Mouse (Mus musculus) gastrocnemius, postnatal 36 days (tissue): ENCODE measurements around the gene Prkg2. TPM values are rescaled to one million over a fixed set of nuclear protein-coding genes. Genes with fewer than 3 reads are reported as not detected.

Source experiments
- DNase-seq, 2 experiments: peaks; one replicate each; pipeline ENCODE4 v3.0.0; 2022
- intact Hi-C: fragments of 180-260 bp; cut with DNase I; formaldehyde crosslinking; loops from one replicate; pipeline ENCODE4 v1.15.1; 2025
- total RNA-seq, 2 experiments: library from RNA; stranded (reverse); gene quantifications; 2 replicates each; pipeline ENCODE4 v1.2.3; 2021

Prkg2 gene
- total RNA-seq, 2 experiments from 2014 or later, result 0.44 to 0.89 TPM

DNA sequence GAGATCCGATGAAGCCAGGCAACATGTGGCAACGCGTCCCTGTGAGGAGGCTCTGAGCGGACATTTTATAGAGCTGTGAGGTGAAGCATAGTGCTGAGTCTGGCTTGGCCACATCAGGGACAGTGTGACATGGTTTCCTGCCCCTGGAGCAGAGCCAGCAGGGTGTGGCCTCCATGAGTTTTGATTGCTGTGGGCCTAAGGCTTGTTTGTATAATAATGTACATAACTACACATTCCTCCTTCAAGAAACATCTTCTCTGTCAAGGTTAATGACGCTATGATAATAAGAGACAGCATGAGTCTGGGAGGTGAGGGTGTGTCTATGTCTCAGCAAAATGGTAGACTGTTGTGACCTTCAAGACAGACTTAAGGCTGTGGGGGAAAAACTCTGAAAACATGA, 118.4 kb downstream of the Prkg2 start:
- intact Hi-C loops, result no loop called here
- DNase-seq, result no peak

DNA sequence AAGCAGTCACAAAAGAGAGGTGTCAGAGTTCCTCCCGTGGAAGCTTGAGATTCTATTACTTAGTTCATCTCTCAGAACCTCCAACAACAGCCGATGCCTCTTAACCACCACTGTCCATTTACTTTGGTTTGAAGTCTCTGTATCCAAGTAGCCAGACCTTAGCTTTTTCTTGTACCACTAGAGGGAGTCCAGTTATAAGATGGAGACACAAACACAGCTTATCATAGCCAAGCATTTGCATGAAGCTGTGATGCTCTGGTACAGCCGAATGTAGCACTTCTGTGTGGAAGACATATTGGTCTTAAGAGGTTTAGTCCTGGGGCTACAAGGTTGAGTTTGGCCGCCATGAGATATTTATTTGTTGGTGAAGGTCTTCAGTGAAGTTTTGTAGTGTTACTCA, 134.8 kb downstream of the Prkg2 start:
- intact Hi-C loops, result loop anchor here (10.0 kb wide), 1 partner anchor 252 kb away; no protein-coding TSS in a partner anchor
- DNase-seq, result no peak

DNA sequence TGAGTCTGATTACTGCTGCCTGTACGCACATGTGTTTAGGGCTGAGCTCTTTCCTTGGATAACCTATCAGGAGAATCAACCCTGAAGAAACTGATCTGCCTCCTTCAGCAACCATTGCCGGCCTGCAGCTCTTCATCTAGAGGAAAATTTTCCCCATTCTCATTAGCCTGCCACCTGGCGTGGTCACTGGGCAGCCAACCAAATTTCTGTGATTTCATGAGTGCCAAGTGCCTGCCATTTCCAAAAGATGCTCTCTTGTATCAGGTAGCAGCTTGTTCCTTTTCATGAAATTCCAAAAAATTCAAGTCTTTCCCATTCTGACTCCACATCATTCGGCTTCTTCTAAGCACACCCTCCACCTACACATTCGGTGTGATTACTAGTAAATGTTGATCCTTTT, 136.2 kb downstream of the Prkg2 start:
- intact Hi-C loops, result loop anchor here (10.0 kb wide), 1 partner anchor 254 kb away; no protein-coding TSS in a partner anchor
- no peak for DNase-seq

DNA sequence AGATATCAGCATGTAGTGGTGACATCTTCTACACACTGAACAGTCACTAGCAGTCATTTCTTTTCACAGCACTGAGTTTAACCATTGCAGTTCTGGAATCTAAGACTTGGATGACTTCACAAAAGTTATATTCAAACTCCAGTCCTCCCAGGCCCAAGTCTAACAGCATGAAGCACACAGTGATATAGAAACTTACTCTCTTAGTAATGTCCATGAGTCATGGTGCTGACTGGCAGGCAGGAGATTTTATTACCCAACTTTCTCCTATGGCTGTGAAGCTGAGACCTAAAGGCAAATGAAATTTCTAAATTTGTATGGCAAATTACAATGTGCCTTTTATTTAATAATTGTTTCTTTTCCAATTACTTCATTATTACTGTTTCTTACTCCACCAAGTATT, 139.2 kb downstream of the Prkg2 start:
- DNase-seq, result no peak
- intact Hi-C loops, result no loop called here

GRCm38 (mm10) chr5:98894281-98894680, 142.9 kb downstream of the Prkg2 start:
- intact Hi-C loops, result no loop called here
- DNase-seq, result no peak

DNA sequence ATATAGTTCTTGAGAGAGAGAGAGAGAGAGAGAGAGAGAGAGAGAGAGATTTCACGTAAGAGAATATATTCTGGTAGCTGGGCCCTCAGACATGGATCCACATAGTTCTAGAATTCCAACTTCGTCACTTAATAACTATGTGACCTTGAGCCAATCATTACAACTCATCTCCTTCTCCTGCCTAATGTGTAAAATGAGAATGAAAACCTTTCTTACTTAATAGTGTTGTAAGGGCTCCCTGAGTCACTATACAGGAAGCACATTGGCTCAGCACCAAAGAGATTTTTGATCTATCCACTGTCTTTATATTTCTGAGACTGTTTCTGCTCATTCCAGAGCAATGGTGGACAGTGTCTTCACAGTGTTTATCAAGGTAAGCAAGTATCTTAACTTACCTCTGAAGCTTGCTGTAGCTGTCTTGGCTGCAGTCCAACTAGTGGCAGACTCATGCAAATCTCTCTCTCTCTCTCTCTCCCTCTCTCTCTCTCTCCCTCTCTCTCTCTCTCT, 146.6 kb downstream of the Prkg2 start:
- intact Hi-C loops, result no loop called here
- DNase-seq, result no peak

DNA sequence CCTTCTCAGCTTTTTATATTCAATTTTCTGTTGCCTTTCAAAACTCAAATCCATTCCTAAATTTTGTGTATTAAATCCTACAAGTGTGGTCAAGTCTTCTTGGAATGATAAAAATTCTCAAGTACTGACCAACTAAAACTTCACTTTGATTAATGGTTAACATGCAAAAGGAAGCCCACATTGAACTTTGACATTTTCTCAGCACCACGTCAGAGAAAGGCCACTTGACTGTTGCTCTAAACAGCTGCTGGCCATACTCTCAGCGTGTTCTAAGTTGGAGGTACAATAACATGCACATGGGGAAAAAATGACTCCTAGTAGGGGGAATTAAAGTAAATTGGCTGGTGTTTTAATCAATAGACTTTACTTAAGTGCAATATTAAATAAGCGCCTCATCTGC, 155.1 kb downstream of the Prkg2 start:
- DNase-seq, result no peak
- intact Hi-C loops, result no loop called here

Other genes starting within 250 kb of the Prkg2 start
- under 1 TPM; 0.35 to 0.84 TPM for gene Bmp3, start 182.9 kb downstream of the Prkg2 start, total RNA-seq